Mouse (Mus musculus) CH12.LX (cell line): ENCODE measurements at regions not wholly inside any gene's neighbourhood (a gene's known extent, or its start where the extent isn't known, plus 50 kb on each side); places are given as distances from the start of the nearest gene placed in this dataset.

ENCODE experiments used
- BHLHE40 ChIP-seq: IDR thresholded peaks from 2 replicates; pipeline ENCODE4 v1.6.1; 2011; ENCODE audit warnings: mild to moderate bottlenecking, low read depth, low read length, improper control_type of control experiment
- CHD2 ChIP-seq: IDR thresholded peaks from 2 replicates; pipeline ENCODE4 v1.6.1; 2011; ENCODE audit warnings: low read length, improper control_type of control experiment
- CTCF ChIP-seq, 2 experiments: IDR thresholded peaks in 1 of 2; conservative IDR thresholded peaks in 1 of 2; 2 replicates each; pipeline ENCODE4 v1.5.1; 2011 to 2012; ENCODE audit warnings: low read depth in 2 of 2, low read length in 2 of 2, improper control_type of control experiment in 1 of 2, inconsistent platforms in 1 of 2, mild to moderate bottlenecking in 1 of 2, moderate library complexity in 1 of 2
- EP300 ChIP-seq: IDR thresholded peaks from 2 replicates; pipeline ENCODE4 v1.6.1; 2011; ENCODE audit warnings: low read length, improper control_type of control experiment
- JUN ChIP-seq: IDR thresholded peaks from 2 replicates; pipeline ENCODE4 v1.6.1; 2011; ENCODE audit warnings: low read depth, mild to moderate bottlenecking, low read length, improper control_type of control experiment, moderate library complexity; ENCODE audit not compliant: insufficient read depth
- MAX ChIP-seq: IDR thresholded peaks from 2 replicates; pipeline ENCODE4 v1.6.1; 2011; ENCODE audit warnings: low read length, improper control_type of control experiment
- MEF2A ChIP-seq: IDR thresholded peaks from 2 replicates; pipeline ENCODE4 v1.6.1; 2014; ENCODE audit warnings: low read depth, mild to moderate bottlenecking, inconsistent platforms, low read length, improper control_type of control experiment, borderline replicate concordance
- MXI1 ChIP-seq: IDR thresholded peaks from 2 replicates; pipeline ENCODE4 v1.6.1; 2011; ENCODE audit warnings: mild to moderate bottlenecking, low read depth, low read length, improper control_type of control experiment
- MYC ChIP-seq: IDR thresholded peaks from 2 replicates; pipeline ENCODE4 v1.6.1; 2011; ENCODE audit warnings: low read depth, mild to moderate bottlenecking, improper control_type of control experiment, low read length
- NRF1 ChIP-seq: IDR thresholded peaks from 2 replicates; pipeline ENCODE4 v1.6.1; 2014; ENCODE audit warnings: low read depth, mild to moderate bottlenecking, inconsistent platforms, low read length, improper control_type of control experiment, moderate library complexity
- POLR2A ChIP-seq: IDR thresholded peaks from 2 replicates; pipeline ENCODE4 v1.6.1; 2011; ENCODE audit warnings: low read depth, mild to moderate bottlenecking, improper control_type of control experiment, low read length
- RAD21 ChIP-seq: IDR thresholded peaks from 2 replicates; pipeline ENCODE4 v1.6.1; 2011; ENCODE audit warnings: low read depth, mild to moderate bottlenecking, low read length, improper control_type of control experiment, moderate library complexity
- ZC3H11A ChIP-seq: IDR thresholded peaks from 2 replicates; pipeline ENCODE4 v1.6.1; 2012; ENCODE audit warnings: low read depth, mild to moderate bottlenecking, inconsistent platforms, low read length, improper control_type of control experiment
- ZNF384 ChIP-seq: IDR thresholded peaks from 2 replicates; pipeline ENCODE4 v1.6.1; 2012; ENCODE audit warnings: low read depth, low read length, improper control_type of control experiment, inconsistent platforms

- no peak for TF ChIP-seq CTCF (conservative IDR thresholded peaks at IDR 0.05 in 1 of 2, IDR thresholded peaks at IDR 0.05 in 1 of 2; ENCODE audit: low read depth in 2 of 2, low read length in 2 of 2)
- no peak for TF ChIP-seq NRF1
- TF ChIP-seq JUN: no peak
- TF ChIP-seq CHD2: no peak
- TF ChIP-seq ZNF384: no peak
- TF ChIP-seq POLR2A: no peak
- TF ChIP-seq MYC: no peak
- no peak for TF ChIP-seq RAD21
- no peak for TF ChIP-seq MEF2A
- no peak for TF ChIP-seq EP300
- no peak for TF ChIP-seq MXI1
- TF ChIP-seq ZC3H11A: no peak
- TF ChIP-seq BHLHE40: no peak
- no peak for TF ChIP-seq MAX
Observed at GRCm38 (mm10) chr4:4971800-4972319, 178.7 kb upstream of the Impad1 start.
